Mouse (Mus musculus): ENCODE measurements around the gene BC028528. TPM values are rescaled to one million over a fixed set of nuclear protein-coding genes. Genes with fewer than 3 reads are reported as not detected.

BC028528 gene
- polyA plus RNA-seq, 1 experiment from 2014 or later: 24.0 TPM

- Histone ChIP-seq H3K36me3 (ENCODE audit: insufficient read depth, low read length) (peaks cover 20% of the 10 kb centered on the region), H3K27me3 (ENCODE audit: insufficient read depth, low read length) (no peaks in the 10 kb centered on the region), H3K4me3 (replicated peaks; ENCODE audit: low read depth, low read length) (peak overlapping the region; percentile 91), H3K9me3 (replicated peaks; ENCODE audit: low read length) (no peaks in the 10 kb centered on the region), H3K4me2 (ENCODE audit: low read length) (peak overlapping the region; percentile 87), H3K4me1 (replicated peaks; ENCODE audit: insufficient read depth, low read length) (0 out of 2 replicates have a peak, but pooled peaks cover 3% of the 10 kb centered on the region), H3K9ac (ENCODE audit: low read depth, low read length) (peak overlapping the region; percentile 92), H3K27ac (peak overlapping the region; percentile 57)
- DNase-seq (ENCODE audit: low spot score): peak; percentile 49
- WGBS: 23% methylated on average over 7 of the region's 7 CpGs
- ATAC-seq (replicated peaks; ENCODE audit: low FRiP score, low read depth): no peak
- no peak for TF ChIP-seq CTCF (IDR thresholded peaks at IDR 0.05; ENCODE audit: low read depth)
Observed at GRCm38 (mm10) chr3:95856115-95856514, 35.7 kb downstream of the BC028528 start.

GRCm38 (mm10) chr3:95855502-95856089 is 36.2 kb downstream of the BC028528 start, which contains the start of gene Prpf3:
Gene Prpf3, minus strand, starts transcription at chr3:95855885.
- Histone ChIP-seq H3K4me3 (replicated peaks; ENCODE audit: low read depth, low read length) (peak within 1 kb of the TSS; percentile 91), H3K4me2 (ENCODE audit: low read length) (peak within 1 kb of the TSS; percentile 87), H3K27ac (peak within 1 kb of the TSS; percentile 79), H3K9me3 (replicated peaks; ENCODE audit: low read length) (no peaks in the 10 kb centered on the region), H3K4me1 (replicated peaks; ENCODE audit: insufficient read depth, low read length) (0 out of 2 replicates have a peak, but pooled peaks cover 3% of the 10 kb centered on the region), H3K9ac (ENCODE audit: low read depth, low read length) (peak within 1 kb of the TSS; percentile 92), H3K36me3 (ENCODE audit: insufficient read depth, low read length) (peaks cover 24% of the 10 kb centered on the region), H3K27me3 (ENCODE audit: insufficient read depth, low read length) (no peaks in the 10 kb centered on the region)
- DNase-seq (ENCODE audit: low spot score): peak; percentile 96
- WGBS: under 1% methylated on average over 56 of the region's 56 CpGs
- TF ChIP-seq CTCF (IDR thresholded peaks at IDR 0.05; ENCODE audit: low read depth): peak; percentile 21; the same call in 1 of the 2 replicates
- ATAC-seq (replicated peaks; ENCODE audit: low FRiP score, low read depth): peak; percentile 97

GRCm38 (mm10) chr3:95851317-95851716 is 40.5 kb downstream of the BC028528 start:
- DNase-seq (ENCODE audit: low spot score) (no peak), ATAC-seq (replicated peaks; ENCODE audit: low FRiP score, low read depth) (no peak)
- H3K4me2 ChIP-seq (ENCODE audit: low read length): no peak overlapping the region
- H3K9me3 ChIP-seq (replicated peaks; ENCODE audit: low read length): no peaks in the 10 kb centered on the region
- no peak overlapping the region for H3K27ac ChIP-seq
- WGBS: 97% methylated on average over 8 of the region's 8 CpGs
- H3K36me3 ChIP-seq (ENCODE audit: insufficient read depth, low read length): peaks cover 62% of the 10 kb centered on the region
- no peaks in the 10 kb centered on the region for H3K27me3 ChIP-seq (ENCODE audit: insufficient read depth, low read length)
- 0 out of 2 replicates have a peak, but pooled peaks cover 3% of the 10 kb centered on the region for H3K4me1 ChIP-seq (replicated peaks; ENCODE audit: insufficient read depth, low read length)
- no peak for TF ChIP-seq CTCF (IDR thresholded peaks at IDR 0.05; ENCODE audit: low read depth)
- H3K9ac ChIP-seq (ENCODE audit: low read depth, low read length): no peak overlapping the region
- no peak overlapping the region for H3K4me3 ChIP-seq (replicated peaks; ENCODE audit: low read depth, low read length)

DNA sequence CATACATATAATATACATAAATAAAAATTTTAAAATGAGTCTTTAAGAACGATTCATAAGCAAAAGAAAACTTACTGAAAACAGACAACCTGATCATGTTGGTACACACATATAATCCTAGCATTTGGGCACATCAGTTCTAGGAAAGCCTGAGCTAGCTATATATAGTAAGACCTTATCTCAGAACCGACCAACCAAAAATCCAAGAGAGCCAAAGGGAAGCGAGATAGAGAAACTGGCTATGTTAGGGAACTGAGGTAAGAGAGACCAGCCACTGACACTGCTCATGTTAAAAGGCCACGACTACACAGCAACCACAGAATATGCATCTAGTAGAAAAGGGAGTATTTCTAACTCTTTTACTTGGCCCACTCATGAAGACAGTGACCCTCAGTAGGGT is 41.2 kb downstream of the BC028528 start:
- Histone ChIP-seq H3K4me1 (replicated peaks; ENCODE audit: insufficient read depth, low read length) (0 out of 2 replicates have a peak, but pooled peaks cover 3% of the 10 kb centered on the region), H3K9me3 (replicated peaks; ENCODE audit: low read length) (no peaks in the 10 kb centered on the region), H3K4me3 (replicated peaks; ENCODE audit: low read depth, low read length) (no peak overlapping the region), H3K36me3 (ENCODE audit: insufficient read depth, low read length) (peaks cover 68% of the 10 kb centered on the region), H3K4me2 (ENCODE audit: low read length) (no peak overlapping the region), H3K27ac (no peak overlapping the region), H3K9ac (ENCODE audit: low read depth, low read length) (no peak overlapping the region), H3K27me3 (ENCODE audit: insufficient read depth, low read length) (no peaks in the 10 kb centered on the region)
- ATAC-seq (replicated peaks; ENCODE audit: low FRiP score, low read depth): no peak
- no peak for DNase-seq (ENCODE audit: low spot score)
- TF ChIP-seq CTCF (IDR thresholded peaks at IDR 0.05; ENCODE audit: low read depth): no peak
- WGBS: 83% methylated on average over 4 of the region's 4 CpGs

- Histone ChIP-seq H3K27me3 (ENCODE audit: insufficient read depth, low read length) (no peaks in the 10 kb centered on the region), H3K9me3 (replicated peaks; ENCODE audit: low read length) (no peaks in the 10 kb centered on the region), H3K4me2 (ENCODE audit: low read length) (no peak overlapping the region), H3K4me1 (replicated peaks; ENCODE audit: insufficient read depth, low read length) (no peaks in the 10 kb centered on the region), H3K36me3 (ENCODE audit: insufficient read depth, low read length) (peaks cover 63% of the 10 kb centered on the region), H3K4me3 (replicated peaks; ENCODE audit: low read depth, low read length) (no peak overlapping the region), H3K9ac (ENCODE audit: low read depth, low read length) (no peak overlapping the region), H3K27ac (no peak overlapping the region)
- WGBS: 92% methylated on average over 3 of the region's 3 CpGs
- peak; percentile 32; the same call in 1 of the 2 replicates for TF ChIP-seq CTCF (IDR thresholded peaks at IDR 0.05; ENCODE audit: low read depth)
- DNase-seq (ENCODE audit: low spot score): no peak
- no peak for ATAC-seq (replicated peaks; ENCODE audit: low FRiP score, low read depth)
Observed at GRCm38 (mm10) chr3:95842503-95843214, 49.1 kb downstream of the BC028528 start.

- no peak overlapping the region for H3K27ac ChIP-seq
- ATAC-seq (replicated peaks; ENCODE audit: low FRiP score, low read depth) (no peak), DNase-seq (ENCODE audit: low spot score) (no peak)
- H3K27me3 ChIP-seq (ENCODE audit: insufficient read depth, low read length): no peaks in the 10 kb centered on the region
- peaks cover 50% of the 10 kb centered on the region for H3K36me3 ChIP-seq (ENCODE audit: insufficient read depth, low read length)
- no peak overlapping the region for H3K4me2 ChIP-seq (ENCODE audit: low read length)
- H3K9ac ChIP-seq (ENCODE audit: low read depth, low read length): no peak overlapping the region
- no peak overlapping the region for H3K4me3 ChIP-seq (replicated peaks; ENCODE audit: low read depth, low read length)
- H3K4me1 ChIP-seq (replicated peaks; ENCODE audit: insufficient read depth, low read length): no peaks in the 10 kb centered on the region
- TF ChIP-seq CTCF (IDR thresholded peaks at IDR 0.05; ENCODE audit: low read depth): no peak
- H3K9me3 ChIP-seq (replicated peaks; ENCODE audit: low read length): no peaks in the 10 kb centered on the region
- 91% methylated on average over 2 of the region's 2 CpGs for WGBS
Observed at GRCm38 (mm10) chr3:95839250-95839649, 52.6 kb downstream of the BC028528 start.

Other genes starting within 250 kb of the BC028528 start
- 60.9 and 70.2 TPM in 2 replicates for gene Mcl1, start 233.2 kb downstream of the BC028528 start, polyA plus RNA-seq (2015; fragmentation: Nextera tagmentation; extraction: Ambion mirVana)
- gene Adamtsl4, start 204.1 kb downstream of the BC028528 start, polyA plus RNA-seq (2015; fragmentation: Nextera tagmentation; extraction: Ambion mirVana): 3.6 TPM in 2 replicates
- 173 and 178 TPM in 2 replicates for gene Ecm1, start 152.4 kb downstream of the BC028528 start, polyA plus RNA-seq (2015; fragmentation: Nextera tagmentation; extraction: Ambion mirVana)
- 28.7 and 34.7 TPM in 2 replicates for gene Tars2, start 131.8 kb downstream of the BC028528 start, polyA plus RNA-seq (2015; fragmentation: Nextera tagmentation; extraction: Ambion mirVana)
- 15.1 and 17.3 TPM in 2 replicates for gene Rprd2, start 73.1 kb downstream of the BC028528 start, polyA plus RNA-seq (2015; fragmentation: Nextera tagmentation; extraction: Ambion mirVana)
- 30.1 and 31.2 TPM in 2 replicates for gene Prpf3, start 36.1 kb downstream of the BC028528 start, polyA plus RNA-seq (2015; fragmentation: Nextera tagmentation; extraction: Ambion mirVana)
- gene Mrps21, start 20.5 kb downstream of the BC028528 start, polyA plus RNA-seq (2015; fragmentation: Nextera tagmentation; extraction: Ambion mirVana): 461 and 494 TPM in 2 replicates
- 1.1 and 1.2 TPM in 2 replicates for gene Ciart, start 9.8 kb downstream of the BC028528 start, polyA plus RNA-seq (2015; fragmentation: Nextera tagmentation; extraction: Ambion mirVana)
- 48.7 and 55.5 TPM in 2 replicates for gene Aph1a, start 2.0 kb upstream of the BC028528 start, polyA plus RNA-seq (2015; fragmentation: Nextera tagmentation; extraction: Ambion mirVana)
- gene Car14, start 12.7 kb upstream of the BC028528 start, polyA plus RNA-seq (2015; fragmentation: Nextera tagmentation; extraction: Ambion mirVana): 12.9 and 15.2 TPM in 2 replicates
- 128 and 151 TPM in 2 replicates for gene Anp32e, start 37.2 kb upstream of the BC028528 start, polyA plus RNA-seq (2015; fragmentation: Nextera tagmentation; extraction: Ambion mirVana)
- gene Plekho1, start 104.0 kb upstream of the BC028528 start, polyA plus RNA-seq (2015; fragmentation: Nextera tagmentation; extraction: Ambion mirVana): 41.5 and 42.5 TPM in 2 replicates
- gene Vps45, start 166.5 kb upstream of the BC028528 start, polyA plus RNA-seq (2015; fragmentation: Nextera tagmentation; extraction: Ambion mirVana): 38.1 and 41.9 TPM in 2 replicates
- gene Otud7b, start 212.5 kb upstream of the BC028528 start, polyA plus RNA-seq (2015; fragmentation: Nextera tagmentation; extraction: Ambion mirVana): 20.7 and 21.8 TPM in 2 replicates

All from kidney, postnatal 0 days (tissue).